Mouse (Mus musculus) kidney, adult 8-10 months (tissue): ENCODE data around the gene Tpm1.
A peak's percentile ranks its signal among the peaks of the same experiment; 100 is the strongest.

Experiments used
- DNase-seq, 2 experiments: peaks; one replicate each; pipeline ENCODE4 v3.0.0; 2022

Gene Tpm1

GRCm38 (mm10) chr9:67045966-67046602 is 3.1 kb downstream of the Tpm1 start:
- DNase-seq, result no peak

DNA sequence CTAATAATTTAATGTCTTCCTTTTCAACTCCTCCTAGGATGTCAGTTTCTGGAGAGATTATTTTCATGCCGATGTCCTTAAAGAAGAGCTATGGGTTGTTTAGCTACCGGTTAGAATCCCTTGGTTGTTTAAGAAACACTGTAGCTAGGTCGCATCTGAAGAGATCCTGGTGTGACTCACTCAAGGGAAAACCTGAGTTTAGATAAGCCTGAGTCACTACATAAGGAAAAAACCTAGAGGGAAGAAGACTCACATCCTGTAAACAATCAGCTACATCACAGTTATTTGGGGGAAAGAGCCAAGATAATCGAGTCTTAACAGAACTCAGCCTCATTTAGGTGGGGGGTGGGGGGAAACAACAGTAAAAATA is 3.9 kb downstream of the Tpm1 start:
- DNase-seq, result no peak

DNA sequence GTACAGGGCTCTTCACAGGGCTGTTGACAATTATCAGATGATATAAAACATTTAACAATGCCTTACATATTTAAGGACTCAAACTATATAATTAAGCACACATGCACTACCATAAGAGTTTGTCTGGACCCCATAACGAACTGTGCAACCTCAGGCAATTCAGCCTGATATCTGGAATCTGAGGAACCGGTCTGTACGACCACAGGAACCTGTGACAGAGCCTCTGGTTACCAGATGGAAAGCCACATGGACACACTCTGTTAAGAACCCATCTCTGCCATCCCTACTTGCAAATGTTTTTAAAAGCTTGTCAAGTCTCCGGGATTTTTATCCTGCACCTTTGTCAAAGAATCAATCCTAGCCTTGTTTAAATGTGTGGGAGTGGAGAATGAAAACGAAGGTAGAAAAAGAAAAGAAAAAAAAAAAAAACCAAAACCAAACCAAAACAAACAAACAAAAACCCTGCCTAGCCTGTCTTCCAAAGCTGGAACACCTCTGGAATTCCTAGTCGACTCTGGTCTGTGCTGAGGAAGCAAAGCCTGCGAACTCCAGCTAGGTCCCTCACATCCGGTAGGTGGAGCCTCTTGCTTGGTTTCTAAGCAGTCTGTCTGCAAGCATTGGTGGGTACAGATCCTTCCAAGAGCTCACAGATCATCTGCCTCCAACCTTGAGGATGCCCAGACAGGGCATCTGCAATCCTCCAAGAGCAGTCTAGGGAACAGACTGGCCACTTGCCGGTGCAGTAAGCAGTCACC is 4.5 kb downstream of the Tpm1 start:
- DNase-seq, result peak; percentile 76 to 78

GRCm38 (mm10) chr9:67043231-67044199 is 5.7 kb downstream of the Tpm1 start:
- DNase-seq, result peak; percentile 99 to 100

- no peak for DNase-seq
These were observed 6.4 kb downstream of the Tpm1 start for GRCm38 (mm10) chr9:67042813-67043207.

- DNase-seq, result no peak
These were observed 7.1 kb downstream of the Tpm1 start for GRCm38 (mm10) chr9:67041840-67042812.

GRCm38 (mm10) chr9:67040963-67041839 is 8.0 kb downstream of the Tpm1 start:
- DNase-seq, result no peak

GRCm38 (mm10) chr9:67039867-67040266 is 9.3 kb downstream of the Tpm1 start:
- DNase-seq, result no peak

DNA sequence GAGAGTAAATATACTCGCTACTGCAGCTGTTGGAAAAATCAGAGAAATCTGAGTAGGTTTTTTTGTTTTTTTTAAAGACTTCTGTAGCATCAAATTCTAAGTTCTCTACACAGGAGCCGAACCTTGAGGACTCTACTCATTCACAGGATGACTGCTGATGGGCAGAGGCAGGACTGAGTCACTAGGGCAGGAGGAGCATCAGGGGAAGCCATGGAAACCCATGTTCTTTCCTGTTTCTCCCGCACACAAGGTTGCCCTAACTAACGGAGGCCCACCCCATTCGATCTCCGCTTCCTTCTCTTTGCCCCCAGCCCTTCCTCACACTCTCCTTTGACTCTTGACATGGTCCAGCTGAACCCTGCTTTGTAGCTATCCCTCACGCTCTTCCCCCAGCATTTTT is 10.5 kb downstream of the Tpm1 start:
- no peak for DNase-seq

GRCm38 (mm10) chr9:67037666-67038065 is 11.5 kb downstream of the Tpm1 start:
- no peak for DNase-seq

GRCm38 (mm10) chr9:67036527-67037118 is 12.6 kb downstream of the Tpm1 start:
- peak in 1 of 2 experiments; percentile 52 for DNase-seq

DNA sequence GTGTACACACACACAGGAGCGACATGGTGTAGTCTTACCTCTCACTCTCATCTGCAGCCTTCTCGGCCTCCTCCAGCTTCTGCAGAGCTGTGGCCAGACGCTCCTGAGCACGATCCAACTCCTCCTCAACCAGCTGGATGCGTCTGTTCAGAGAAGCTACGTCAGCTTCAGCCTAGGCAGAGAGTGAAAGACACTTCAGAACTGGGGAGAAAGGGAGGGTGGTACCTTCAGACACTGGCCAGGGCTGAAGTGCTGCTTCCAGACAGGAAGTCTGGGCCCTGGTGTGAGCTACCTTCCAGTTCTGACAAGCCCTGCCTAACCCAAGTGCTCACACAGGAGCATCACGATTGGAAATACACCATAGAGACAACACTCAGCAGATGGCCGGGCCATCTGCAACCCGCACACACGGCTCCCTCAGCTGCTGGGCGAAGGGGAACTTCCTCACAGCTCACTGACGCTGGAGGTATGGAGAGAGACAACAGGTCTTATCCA is 13.2 kb downstream of the Tpm1 start:
- no peak for DNase-seq

GRCm38 (mm10) chr9:67034677-67035076 is 14.5 kb downstream of the Tpm1 start:
- no peak for DNase-seq

GRCm38 (mm10) chr9:67033016-67033415 is 16.2 kb downstream of the Tpm1 start:
- DNase-seq, result no peak

GRCm38 (mm10) chr9:67032611-67033010 is 16.6 kb downstream of the Tpm1 start:
- no peak for DNase-seq

GRCm38 (mm10) chr9:67029518-67029917 is 19.7 kb downstream of the Tpm1 start:
- DNase-seq, result no peak

DNA sequence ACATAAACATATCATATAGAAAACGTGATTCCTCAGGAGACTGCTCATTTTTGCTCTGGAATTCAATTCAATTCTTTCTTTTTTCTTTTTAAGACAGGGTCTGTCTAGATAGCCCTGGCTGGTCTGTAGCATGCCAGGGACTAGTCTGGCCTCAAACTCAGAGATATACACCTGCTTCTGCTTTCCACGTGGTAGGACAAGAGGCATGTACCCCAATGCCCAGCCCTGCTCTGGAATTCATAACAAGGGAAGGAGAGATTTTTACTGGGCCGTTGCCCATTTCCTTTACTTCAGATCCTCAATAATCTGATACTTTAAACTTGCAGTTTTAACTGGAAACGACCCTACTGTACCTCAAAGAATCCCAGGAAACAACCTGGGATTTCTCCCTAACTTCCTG is 20.3 kb downstream of the Tpm1 start:
- no peak for DNase-seq

GRCm38 (mm10) chr9:67028133-67028724 is 21.0 kb downstream of the Tpm1 start:
- DNase-seq, result no peak

- DNase-seq, result no peak
These were observed 22.3 kb downstream of the Tpm1 start for GRCm38 (mm10) chr9:67026890-67027289.

DNA sequence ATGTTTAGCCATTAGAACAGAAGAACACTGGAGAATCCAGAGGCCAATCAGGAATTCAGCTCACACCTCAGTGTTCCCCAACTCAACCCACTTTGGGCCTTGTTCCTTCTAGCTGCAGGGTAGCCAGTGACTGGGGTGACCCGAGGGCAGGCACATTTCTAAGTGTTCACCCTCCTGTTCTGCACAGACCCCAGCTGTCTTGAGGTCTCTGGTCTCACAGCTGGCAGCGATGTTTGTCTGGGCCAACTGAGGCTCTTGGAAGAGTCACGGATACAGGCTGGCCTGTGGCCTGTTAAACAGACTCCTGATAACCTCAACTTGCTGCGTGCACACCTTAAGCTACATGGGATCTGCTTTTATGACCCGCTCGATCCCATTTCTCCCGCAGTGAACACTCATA is 23.1 kb downstream of the Tpm1 start:
- DNase-seq, result no peak
